Mouse (Mus musculus): ENCODE results near the gene Dtx1. TPM values are rescaled to one million over a fixed set of nuclear protein-coding genes. Genes with fewer than 3 reads are reported as not detected.
A peak's percentile ranks its signal among the peaks of the same experiment; 100 is the strongest.

Gene Dtx1
- total RNA-seq (2014; rRNA removed) (154 and 193 TPM in 2 replicates), polyA plus RNA-seq (2015; fragmentation: Nextera tagmentation; extraction: Ambion mirVana) (59.4 and 65.2 TPM in 2 replicates)

GRCm38 (mm10) chr5:120711827-120712226, at the start of gene Dtx1:
Gene Dtx1 (minus strand): TSS chr5:120711927.
- Histone ChIP-seq H3K36me3 (ENCODE audit: insufficient read depth) (no peaks in the 10 kb centered on the region), H3K9me3 (ENCODE audit: low read length) (no peaks in the 10 kb centered on the region), H3K9ac (peak within 1 kb of the TSS; percentile 97), H3K4me1 (ENCODE audit: insufficient read depth) (peaks cover 30% of the 10 kb centered on the region), H3K27me3 (ENCODE audit: insufficient read depth, low read length) (no peaks in the 10 kb centered on the region), H3K4me3 (ENCODE audit: low read depth, low read length) (peak within 1 kb of the TSS; percentile 89), H3K4me2 (ENCODE audit: low read depth) (peak within 1 kb of the TSS; percentile 89), H3K27ac (ENCODE audit: low read depth, low read length) (peak within 1 kb of the TSS; percentile 91)
- peak; percentile 2; the same call in 1 of the 2 replicates for ATAC-seq
- no peak for TF ChIP-seq CTCF (IDR thresholded peaks at IDR 0.05; ENCODE audit: low read depth)
- 27% methylated on average over 3 of the region's 3 CpGs for WGBS
- no peak for DNase-seq

DNA sequence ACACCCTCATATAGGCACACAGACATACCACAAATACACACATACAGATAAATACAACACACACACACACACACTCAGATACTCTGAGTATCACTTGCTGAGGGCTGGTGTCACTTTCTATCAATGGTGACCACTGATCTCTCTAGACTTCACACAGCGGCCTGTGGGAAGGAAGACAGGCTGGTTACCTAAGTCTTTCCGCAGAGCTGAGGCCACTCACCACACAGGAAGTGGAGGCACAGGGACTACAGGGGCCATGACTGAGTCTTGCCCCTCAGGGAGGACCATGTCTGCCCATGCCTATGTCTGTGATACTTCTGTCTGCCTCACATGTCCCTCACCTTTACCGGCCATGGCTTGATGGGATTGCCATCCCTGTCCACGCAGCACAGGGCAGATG, 42.5 kb upstream of the Dtx1 start:
- no peak overlapping the region for H3K27ac ChIP-seq (ENCODE audit: low read depth, low read length)
- no peak for DNase-seq
- H3K4me1 ChIP-seq (ENCODE audit: insufficient read depth) = no peaks in the 10 kb centered on the region
- no peak overlapping the region for H3K4me3 ChIP-seq (ENCODE audit: low read depth, low read length)
- WGBS = 90% methylated on average over 4 of the region's 4 CpGs
- no peak for ATAC-seq
- H3K9ac ChIP-seq = no peak overlapping the region
- TF ChIP-seq CTCF (IDR thresholded peaks at IDR 0.05; ENCODE audit: low read depth) = no peak
- no peaks in the 10 kb centered on the region for H3K9me3 ChIP-seq (ENCODE audit: low read length)
- no peaks in the 10 kb centered on the region for H3K36me3 ChIP-seq (ENCODE audit: insufficient read depth)
- H3K27me3 ChIP-seq (ENCODE audit: insufficient read depth, low read length) = no peaks in the 10 kb centered on the region
- no peak overlapping the region for H3K4me2 ChIP-seq (ENCODE audit: low read depth)

DNA sequence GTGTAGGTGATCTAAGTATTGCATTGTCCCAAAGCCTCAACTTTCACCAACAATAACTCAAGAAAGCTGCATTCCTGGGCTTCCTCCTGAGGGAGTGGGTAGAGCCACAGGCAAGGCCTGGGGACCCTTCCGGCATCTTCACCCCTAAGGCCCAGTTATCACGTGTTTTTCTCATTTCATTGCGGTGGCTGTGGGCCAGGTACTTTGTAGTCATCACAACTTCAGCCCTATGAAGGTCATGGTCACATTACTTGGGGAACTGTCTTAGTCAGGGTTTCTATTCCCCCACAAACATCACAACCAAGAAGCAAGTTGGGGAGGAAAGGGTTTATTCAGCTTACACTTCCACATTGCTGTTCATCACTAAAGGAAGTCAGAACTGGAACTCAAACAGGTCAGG, 41.1 kb upstream of the Dtx1 start:
- Histone ChIP-seq H3K4me2 (ENCODE audit: low read depth) (no peak overlapping the region), H3K27me3 (ENCODE audit: insufficient read depth, low read length) (no peaks in the 10 kb centered on the region)
- WGBS = 75% methylated on average over 3 of the region's 3 CpGs

GRCm38 (mm10) chr5:120751206-120751605, 39.5 kb upstream of the Dtx1 start:
- Histone ChIP-seq H3K9ac (no peak overlapping the region), H3K4me1 (ENCODE audit: insufficient read depth) (no peaks in the 10 kb centered on the region), H3K9me3 (ENCODE audit: low read length) (no peaks in the 10 kb centered on the region), H3K27me3 (ENCODE audit: insufficient read depth, low read length) (no peaks in the 10 kb centered on the region), H3K27ac (ENCODE audit: low read depth, low read length) (no peak overlapping the region), H3K4me3 (ENCODE audit: low read depth, low read length) (no peak overlapping the region), H3K36me3 (ENCODE audit: insufficient read depth) (no peaks in the 10 kb centered on the region), H3K4me2 (ENCODE audit: low read depth) (no peak overlapping the region)
- TF ChIP-seq CTCF (IDR thresholded peaks at IDR 0.05; ENCODE audit: low read depth) = no peak
- no peak for ATAC-seq
- WGBS = 77% methylated on average over 3 of the region's 3 CpGs
- DNase-seq = no peak

More for the DNA sequence above, 41.1 kb upstream of the Dtx1 start:
- DNase-seq = no peak
- TF ChIP-seq CTCF (IDR thresholded peaks at IDR 0.05; ENCODE audit: low read depth) = no peak
- Histone ChIP-seq H3K36me3 (ENCODE audit: insufficient read depth) (no peaks in the 10 kb centered on the region), H3K27ac (ENCODE audit: low read depth, low read length) (no peak overlapping the region), H3K9me3 (ENCODE audit: low read length) (no peaks in the 10 kb centered on the region), H3K4me1 (ENCODE audit: insufficient read depth) (no peaks in the 10 kb centered on the region), H3K9ac (no peak overlapping the region), H3K4me3 (ENCODE audit: low read depth, low read length) (no peak overlapping the region)
- ATAC-seq = no peak

GRCm38 (mm10) chr5:120749688-120750087, 38.0 kb upstream of the Dtx1 start, which contains the start of gene Oas2:
Gene Oas2 (minus strand): TSS chr5:120749853.
- TF ChIP-seq CTCF (IDR thresholded peaks at IDR 0.05; ENCODE audit: low read depth) = no peak
- no peak for ATAC-seq

GRCm38 (mm10) chr5:120746451-120746850, 34.7 kb upstream of the Dtx1 start:
- H3K36me3 ChIP-seq (ENCODE audit: insufficient read depth) = no peaks in the 10 kb centered on the region
- no peak for ATAC-seq
- H3K9ac ChIP-seq = no peak overlapping the region
- H3K9me3 ChIP-seq (ENCODE audit: low read length) = no peaks in the 10 kb centered on the region
- DNase-seq = peak; percentile 86
- 6% methylated on average over 5 of the region's 5 CpGs for WGBS
- no peak overlapping the region for H3K4me3 ChIP-seq (ENCODE audit: low read depth, low read length)
- H3K4me1 ChIP-seq (ENCODE audit: insufficient read depth) = no peaks in the 10 kb centered on the region
- H3K4me2 ChIP-seq (ENCODE audit: low read depth) = no peak overlapping the region
- no peaks in the 10 kb centered on the region for H3K27me3 ChIP-seq (ENCODE audit: insufficient read depth, low read length)
- H3K27ac ChIP-seq (ENCODE audit: low read depth, low read length) = no peak overlapping the region
- TF ChIP-seq CTCF (IDR thresholded peaks at IDR 0.05; ENCODE audit: low read depth) = peak; percentile 83

More at GRCm38 (mm10) chr5:120749688-120750087, 38.0 kb upstream of the Dtx1 start, which contains the start of gene Oas2:
- no peaks in the 10 kb centered on the region for H3K9me3 ChIP-seq (ENCODE audit: low read length)
- H3K27me3 ChIP-seq (ENCODE audit: insufficient read depth, low read length) = no peaks in the 10 kb centered on the region
- 73% methylated on average over 5 of the region's 5 CpGs for WGBS
- H3K4me1 ChIP-seq (ENCODE audit: insufficient read depth) = no peaks in the 10 kb centered on the region
- no peak within 1 kb of the TSS for H3K4me2 ChIP-seq (ENCODE audit: low read depth)
- H3K27ac ChIP-seq (ENCODE audit: low read depth, low read length) = no peak within 1 kb of the TSS
- H3K36me3 ChIP-seq (ENCODE audit: insufficient read depth) = no peaks in the 10 kb centered on the region
- no peak within 1 kb of the TSS for H3K9ac ChIP-seq
- no peak within 1 kb of the TSS for H3K4me3 ChIP-seq (ENCODE audit: low read depth, low read length)
- DNase-seq = no peak

GRCm38 (mm10) chr5:120742125-120742524, 30.4 kb upstream of the Dtx1 start:
- Histone ChIP-seq H3K36me3 (ENCODE audit: insufficient read depth) (no peaks in the 10 kb centered on the region), H3K27me3 (ENCODE audit: insufficient read depth, low read length) (no peaks in the 10 kb centered on the region), H3K9ac (no peak overlapping the region), H3K4me2 (ENCODE audit: low read depth) (no peak overlapping the region), H3K27ac (ENCODE audit: low read depth, low read length) (no peak overlapping the region), H3K4me3 (ENCODE audit: low read depth, low read length) (no peak overlapping the region), H3K9me3 (ENCODE audit: low read length) (no peaks in the 10 kb centered on the region), H3K4me1 (ENCODE audit: insufficient read depth) (no peaks in the 10 kb centered on the region)
- ATAC-seq (no peak), DNase-seq (peak; percentile 43)
- peak; percentile 68 for TF ChIP-seq CTCF (IDR thresholded peaks at IDR 0.05; ENCODE audit: low read depth)
- 30% methylated on average over 4 of the region's 4 CpGs for WGBS

Data from forebrain, postnatal 0 days (tissue).